Mouse (Mus musculus) forebrain, postnatal 0 days (tissue): ENCODE data around the gene Camk2n1. TPM values are rescaled to one million over a fixed set of nuclear protein-coding genes. Genes with fewer than 3 reads are reported as not detected.

Source experiments
- ATAC-seq: fragments of 200-750 bp; cut with Nextera tagmentation; 2 replicates; pipeline ENCODE4 v1.8.0; 2017; ENCODE audit warnings: mild to moderate bottlenecking, moderate library complexity
- DNase-seq: peaks from one replicate; pipeline ENCODE4 v3.0.0-alpha.2; 2015
- H3K27ac ChIP-seq: fragments of 300-500 bp; sonication (generic); 2 replicates; pipeline ENCODE4 v1.5.1; 2014; ENCODE audit warnings: low read depth, mild to moderate bottlenecking, antibody characterized with exemption, low read length, moderate library complexity, mixed read lengths
- H3K27me3 ChIP-seq: fragments of 300-500 bp; sonication (generic); 2 replicates; pipeline ENCODE4 v1.6.1; 2014; ENCODE audit warnings: mild to moderate bottlenecking, low read length, mixed read lengths; ENCODE audit not compliant: insufficient read depth
- H3K36me3 ChIP-seq: fragments of 300-500 bp; sonication (generic); 2 replicates; pipeline ENCODE4 v1.6.1; 2014; ENCODE audit warnings: mild to moderate bottlenecking, moderate library complexity; ENCODE audit not compliant: insufficient read depth
- H3K4me1 ChIP-seq: fragments of 300-500 bp; sonication (generic); 2 replicates; pipeline ENCODE4 v1.6.1; 2014; ENCODE audit warnings: antibody characterized with exemption; ENCODE audit not compliant: insufficient read depth
- H3K4me2 ChIP-seq: fragments of 300-500 bp; sonication (generic); 2 replicates; pipeline ENCODE4 v1.6.1; 2014; ENCODE audit warnings: low read depth, mild to moderate bottlenecking, moderate library complexity
- H3K4me3 ChIP-seq: fragments of 300-500 bp; sonication (generic); 2 replicates; pipeline ENCODE4 v1.5.1; 2014; ENCODE audit warnings: low read depth, low read length, mixed read lengths
- H3K9ac ChIP-seq: fragments of 300-500 bp; sonication (generic); 2 replicates; pipeline ENCODE4 v1.6.1; 2014; ENCODE audit warnings: mild to moderate bottlenecking
- H3K9me3 ChIP-seq: fragments of 300-500 bp; sonication (generic); 2 replicates; pipeline ENCODE4 v1.6.1; 2016; ENCODE audit warnings: low read length
- CTCF ChIP-seq: sonication (generic); IDR thresholded peaks from 2 replicates; pipeline ENCODE4 v1.5.1; 2016; ENCODE audit warnings: antibody characterized with exemption, control low read depth, low read depth
- WGBS: fragments of 180-500 bp; shearing (Covaris S2); extraction: QIAGEN DNeasy Blood & Tissue Kit; methylation state at CpG from one replicate; pipeline ENCODE4 v1.1.7; 2014; 5-methylcytosine and 5-hydroxymethylcytosine counted together
- polyA plus RNA-seq: library from polyadenylated mRNA; unstranded; fragments of >200 nt; fragmentation: Nextera tagmentation; extraction: Ambion mirVana; gene quantifications from 2 replicates; pipeline ENCODE4 v1.2.1, GENCODE M21; 2015
- total RNA-seq: library from RNA; depleted of rRNA; stranded (reverse); fragments of >200 nt; gene quantifications from 2 replicates; pipeline ENCODE4 v1.2.3, GENCODE M21; 2014; rRNA removed

Gene Camk2n1
- total and polyA plus RNA-seq, 2 experiments from 2014 or later = 21.4 to 45.9 TPM

DNA sequence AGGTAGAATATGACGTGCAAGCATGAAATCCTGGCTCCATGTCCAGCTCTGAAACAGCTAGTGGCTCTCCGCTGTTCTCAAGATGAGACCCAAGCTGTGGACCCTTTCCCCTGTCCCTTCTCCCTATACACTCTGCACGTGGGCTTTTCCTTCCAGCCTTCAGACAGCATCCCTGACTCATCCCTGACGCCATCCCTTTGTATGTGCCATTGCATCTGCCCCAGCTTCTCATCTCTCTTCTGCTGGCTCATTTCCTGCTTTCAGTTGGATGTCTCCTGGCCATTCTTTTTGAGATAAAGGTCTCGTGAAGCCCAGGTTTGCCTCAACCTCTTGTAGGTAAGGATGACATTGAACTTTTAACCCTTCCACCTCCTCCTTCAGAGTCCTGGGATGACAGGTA is 46.9 kb downstream of the Camk2n1 start:
- 81% methylated on average over 5 of the region's 5 CpGs for WGBS
- no peak for ATAC-seq
- DNase-seq = no peak
- H3K9me3 ChIP-seq = no peaks in the 10 kb centered on the region
- H3K9ac ChIP-seq = no peak overlapping the region
- no peak overlapping the region for H3K4me2 ChIP-seq
- H3K4me1 ChIP-seq = peaks cover 19% of the 10 kb centered on the region
- H3K36me3 ChIP-seq = no peaks in the 10 kb centered on the region
- H3K4me3 ChIP-seq = no peak overlapping the region
- no peak for TF ChIP-seq CTCF
- H3K27ac ChIP-seq = no peak overlapping the region
- H3K27me3 ChIP-seq = no peaks in the 10 kb centered on the region

DNA sequence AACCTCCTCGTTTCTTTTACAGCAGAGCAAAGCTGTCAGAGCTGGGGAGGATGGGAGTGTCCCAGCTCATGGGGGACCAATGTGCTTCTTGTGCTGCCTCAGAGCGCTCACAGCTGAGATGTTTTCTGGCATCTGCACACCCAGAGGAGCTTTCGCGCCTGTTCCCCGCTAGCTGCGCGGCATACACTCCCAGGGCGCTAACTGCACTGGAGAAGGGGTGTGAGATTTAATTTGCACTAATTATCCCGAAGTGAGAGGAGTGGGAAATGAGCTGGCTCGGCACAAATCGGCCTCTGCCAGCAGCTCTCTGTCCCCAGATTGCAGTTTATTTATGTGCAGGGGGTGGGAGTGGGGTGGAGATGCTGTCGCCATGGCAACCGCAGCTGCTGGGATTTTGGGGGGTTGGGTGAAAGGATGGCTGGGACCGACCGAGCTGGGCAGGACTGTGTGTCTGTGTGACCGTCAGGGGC is 50.6 kb downstream of the Camk2n1 start:
- Histone ChIP-seq H3K9ac (peak overlapping the region; percentile 33), H3K27me3 (no peaks in the 10 kb centered on the region), H3K9me3 (no peaks in the 10 kb centered on the region), H3K4me1 (peaks cover 17% of the 10 kb centered on the region), H3K4me3 (no peak overlapping the region), H3K36me3 (no peaks in the 10 kb centered on the region), H3K27ac (peak overlapping the region; percentile 86), H3K4me2 (peak overlapping the region; percentile 38)
- DNase-seq (peak; percentile 93), ATAC-seq (peak; percentile 93)
- WGBS = 2% methylated on average over 16 of the region's 16 CpGs
- TF ChIP-seq CTCF = no peak

DNA sequence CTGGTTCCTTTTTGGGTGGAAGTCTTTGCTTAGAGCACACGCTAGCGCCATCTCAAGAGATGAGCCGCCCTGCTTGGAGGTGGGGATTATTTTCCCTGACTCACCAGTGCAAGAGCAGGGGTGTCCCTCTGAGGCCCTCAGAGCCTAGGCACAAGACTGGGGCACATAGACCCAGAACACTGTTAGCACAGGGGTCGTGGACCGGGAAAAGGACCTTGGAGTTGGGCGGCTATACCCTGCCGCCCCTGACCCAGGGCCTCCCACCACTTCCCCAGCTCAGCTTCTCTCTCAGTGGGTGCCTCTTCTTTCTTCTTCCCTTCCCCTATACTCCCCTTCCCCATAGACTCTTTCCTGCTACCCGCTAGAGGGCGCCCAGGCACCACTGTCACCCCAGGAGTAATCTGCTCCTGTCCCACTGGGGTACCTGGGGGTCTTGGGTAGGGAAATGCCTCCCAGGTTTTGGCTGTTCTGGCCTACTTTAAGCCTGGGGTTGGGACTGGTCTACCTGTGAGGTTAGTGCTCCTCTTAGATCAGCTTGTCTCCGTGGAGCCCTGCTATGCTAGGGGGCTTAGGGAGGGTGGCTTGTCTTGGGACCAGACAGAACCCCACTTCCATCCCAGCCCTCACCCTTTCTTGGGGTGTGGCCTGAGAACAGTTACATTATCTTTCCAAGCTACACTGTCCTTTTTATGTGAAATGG is 51.2 kb downstream of the Camk2n1 start:
- DNase-seq (peak; percentile 76), ATAC-seq (peak; percentile 57)
- Histone ChIP-seq H3K27ac (peak overlapping the region; percentile 86), H3K27me3 (no peaks in the 10 kb centered on the region), H3K4me3 (no peak overlapping the region), H3K4me1 (peaks cover 17% of the 10 kb centered on the region), H3K36me3 (no peaks in the 10 kb centered on the region), H3K4me2 (peak overlapping the region; percentile 38), H3K9me3 (no peaks in the 10 kb centered on the region), H3K9ac (peak overlapping the region; percentile 33)
- WGBS = 5% methylated on average over 10 of the region's 10 CpGs
- TF ChIP-seq CTCF = peak; percentile 84

DNA sequence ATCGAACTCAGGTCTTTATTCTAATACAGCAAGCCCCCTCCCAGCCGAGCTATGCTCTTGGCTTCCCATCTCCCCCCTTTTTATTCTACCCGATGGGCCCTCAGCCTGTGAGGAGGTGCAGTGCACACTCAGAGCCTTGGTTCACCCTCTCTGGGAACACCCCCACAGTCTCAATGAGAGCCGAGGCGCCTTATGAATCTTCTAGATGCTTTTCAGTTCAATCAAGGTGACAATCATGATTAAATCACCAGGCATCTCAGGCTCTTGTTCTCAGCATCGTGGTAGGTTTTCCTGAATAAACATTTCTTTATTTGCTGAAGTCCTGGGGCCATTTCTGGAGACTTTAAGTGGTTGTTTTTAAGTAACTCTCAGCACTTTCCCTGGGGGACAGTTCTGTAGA is 53.8 kb downstream of the Camk2n1 start:
- WGBS = 59% methylated on average over 6 of the region's 6 CpGs
- TF ChIP-seq CTCF = no peak
- Histone ChIP-seq H3K9me3 (no peaks in the 10 kb centered on the region), H3K27ac (no peak overlapping the region), H3K36me3 (no peaks in the 10 kb centered on the region), H3K4me1 (peaks cover 17% of the 10 kb centered on the region), H3K4me3 (no peak overlapping the region), H3K27me3 (no peaks in the 10 kb centered on the region), H3K9ac (no peak overlapping the region), H3K4me2 (no peak overlapping the region)
- DNase-seq (no peak), ATAC-seq (no peak)

Other genes with a start within 250 kb of the Camk2n1 start
- 186 and 209 TPM in 2 replicates for gene Hp1bp3, start 238.0 kb upstream of the Camk2n1 start, total RNA-seq
- gene Hp1bp3, start 238.0 kb upstream of the Camk2n1 start, polyA plus RNA-seq = 209 and 217 TPM in 2 replicates
- 17.8 and 18.2 TPM in 2 replicates for gene Sh2d5, start 203.9 kb upstream of the Camk2n1 start, total RNA-seq
- gene Sh2d5, start 203.9 kb upstream of the Camk2n1 start, polyA plus RNA-seq = 10.8 and 13.8 TPM in 2 replicates
- gene Kif17, start 203.9 kb upstream of the Camk2n1 start, total RNA-seq = 2.3 and 4.0 TPM in 2 replicates
- 2.6 and 4.2 TPM in 2 replicates for gene Kif17, start 203.9 kb upstream of the Camk2n1 start, polyA plus RNA-seq
- gene Ddost, start 149.6 kb upstream of the Camk2n1 start, total RNA-seq = 160 and 184 TPM in 2 replicates
- gene Ddost, start 149.6 kb upstream of the Camk2n1 start, polyA plus RNA-seq = 181 and 212 TPM in 2 replicates
- 224 and 230 TPM in 2 replicates for gene Pink1, start 128.0 kb upstream of the Camk2n1 start, total RNA-seq
- 152 TPM in 2 replicates for gene Pink1, start 128.0 kb upstream of the Camk2n1 start, polyA plus RNA-seq
- 3.6 TPM in 2 replicates for gene Cda, start 86.3 kb upstream of the Camk2n1 start, total RNA-seq
- 3.2 and 4.9 TPM in 2 replicates for gene Cda, start 86.3 kb upstream of the Camk2n1 start, polyA plus RNA-seq
- gene Fam43b, start 57.8 kb upstream of the Camk2n1 start, total RNA-seq = 11.9 and 14.7 TPM in 2 replicates
- 18.9 and 22.6 TPM in 2 replicates for gene Fam43b, start 57.8 kb upstream of the Camk2n1 start, polyA plus RNA-seq
- gene Mul1, start 19.6 kb upstream of the Camk2n1 start, total RNA-seq = 30.1 and 32.4 TPM in 2 replicates
- gene Mul1, start 19.6 kb upstream of the Camk2n1 start, polyA plus RNA-seq = 13.5 and 19.4 TPM in 2 replicates
- 4.0 and 9.2 TPM in 2 replicates for gene Vwa5b1, start 181.6 kb downstream of the Camk2n1 start, total RNA-seq
- gene Vwa5b1, start 181.6 kb downstream of the Camk2n1 start, polyA plus RNA-seq = 0.65 and 1.5 TPM in 2 replicates